Mouse (Mus musculus) small intestine, adult 2 months (tissue): ENCODE results near the gene Slc4a3. TPM values are rescaled to one million over a fixed set of nuclear protein-coding genes. Genes with fewer than 3 reads are reported as not detected.

Source experiments
- H3K27ac ChIP-seq: fragments of 200-500 bp; 2 replicates; pipeline ENCODE4 v1.5.1; 2012; ENCODE audit warnings: low read depth, low read length, control low read depth, inconsistent platforms; ENCODE audit not compliant: insufficient read depth
- H3K27me3 ChIP-seq: fragments of 200-500 bp; 2 replicates; pipeline ENCODE4 v1.6.1; 2012; ENCODE audit warnings: mild to moderate bottlenecking, moderate library complexity, low read length, inconsistent platforms; ENCODE audit not compliant: control insufficient read depth, insufficient read depth
- H3K36me3 ChIP-seq: fragments of 200-500 bp; 2 replicates; pipeline ENCODE4 v1.6.1; 2012; ENCODE audit warnings: mild to moderate bottlenecking, low read length, control low read depth, inconsistent platforms; ENCODE audit not compliant: control insufficient read depth, insufficient read depth
- H3K4me1 ChIP-seq: fragments of 200-500 bp; 2 replicates; pipeline ENCODE4 v1.6.1; 2012; ENCODE audit warnings: low read length, inconsistent platforms, mixed read lengths; ENCODE audit not compliant: control insufficient read depth, insufficient read depth, insufficient read length
- H3K4me3 ChIP-seq: fragments of 200-500 bp; 2 replicates; pipeline ENCODE4 v1.5.1; 2012; ENCODE audit warnings: low read depth, mild to moderate bottlenecking, control low read depth, inconsistent platforms, low read length, moderate library complexity
- CTCF ChIP-seq: fragments of 200-500 bp; IDR thresholded peaks from 2 replicates; pipeline ENCODE4 v1.5.1; 2012; ENCODE audit warnings: low read depth, mild to moderate bottlenecking, control low read depth, inconsistent platforms, low read length, moderate library complexity, mixed read lengths; ENCODE audit not compliant: insufficient replicate concordance, insufficient read length; ENCODE audit errors: extremely low read depth
- POLR2A ChIP-seq: fragments of 200-500 bp; IDR thresholded peaks from 2 replicates; pipeline ENCODE4 v1.6.1; 2012; ENCODE audit warnings: low read depth, mild to moderate bottlenecking, control low read depth, inconsistent platforms, low read length, moderate library complexity
- WGBS: fragments of 180-500 bp; shearing (Covaris S2); methylation state at CpG from one replicate; pipeline ENCODE4 v1.1.7; 2018; 5-methylcytosine and 5-hydroxymethylcytosine counted together
- polyA plus RNA-seq: library from polyadenylated mRNA; depleted of rRNA; stranded (reverse); fragments of >200 nt; gene quantifications from 2 replicates; pipeline ENCODE4 v1.2.3, GENCODE M21; 2012

The Slc4a3 gene
- polyA plus RNA-seq, 1 experiment, result 4.5 TPM

GRCm38 (mm10) chr1:75561221-75561897 is 15.3 kb downstream of the Slc4a3 start:
- Histone ChIP-seq H3K36me3 (no peaks in the 10 kb centered on the region), H3K27ac (no peak overlapping the region), H3K4me3 (no peak overlapping the region), H3K27me3 (no peaks in the 10 kb centered on the region), H3K4me1 (no peaks in the 10 kb centered on the region)
- TF ChIP-seq POLR2A (no peak), CTCF (no peak)
- 37% methylated on average over 4 of the region's 4 CpGs for WGBS

GRCm38 (mm10) chr1:75561898-75562238 is 15.8 kb downstream of the Slc4a3 start:
- H3K4me3 ChIP-seq, result no peak overlapping the region
- H3K4me1 ChIP-seq, result no peaks in the 10 kb centered on the region
- no peaks in the 10 kb centered on the region for H3K36me3 ChIP-seq
- H3K27ac ChIP-seq, result no peak overlapping the region
- 49% methylated on average over 1 of the region's 1 CpGs for WGBS
- TF ChIP-seq CTCF, result no peak
- no peak for TF ChIP-seq POLR2A
- H3K27me3 ChIP-seq, result no peaks in the 10 kb centered on the region

GRCm38 (mm10) chr1:75564102-75564501 is 18.0 kb downstream of the Slc4a3 start:
- no peaks in the 10 kb centered on the region for H3K4me1 ChIP-seq
- 87% methylated on average over 2 of the region's 2 CpGs for WGBS
- no peak overlapping the region for H3K4me3 ChIP-seq
- TF ChIP-seq CTCF (no peak), POLR2A (no peak)
- H3K36me3 ChIP-seq, result no peaks in the 10 kb centered on the region
- H3K27me3 ChIP-seq, result no peaks in the 10 kb centered on the region
- H3K27ac ChIP-seq, result no peak overlapping the region

- no peaks in the 10 kb centered on the region for H3K4me1 ChIP-seq
- TF ChIP-seq CTCF (no peak), POLR2A (no peak)
- WGBS, result 31% methylated on average over 5 of the region's 5 CpGs
- no peak overlapping the region for H3K27ac ChIP-seq
- no peaks in the 10 kb centered on the region for H3K27me3 ChIP-seq
- no peaks in the 10 kb centered on the region for H3K36me3 ChIP-seq
- no peak overlapping the region for H3K4me3 ChIP-seq
These were observed 18.9 kb downstream of the Slc4a3 start for GRCm38 (mm10) chr1:75564916-75565315.

- no peaks in the 10 kb centered on the region for H3K27me3 ChIP-seq
- H3K4me3 ChIP-seq, result no peak overlapping the region
- H3K27ac ChIP-seq, result no peak overlapping the region
- H3K36me3 ChIP-seq, result no peaks in the 10 kb centered on the region
- 63% methylated on average over 9 of the region's 9 CpGs for WGBS
- H3K4me1 ChIP-seq, result no peaks in the 10 kb centered on the region
- TF ChIP-seq CTCF (no peak), POLR2A (no peak)
These were observed 19.6 kb downstream of the Slc4a3 start for GRCm38 (mm10) chr1:75565616-75566015.

GRCm38 (mm10) chr1:75570403-75570802 is 24.3 kb downstream of the Slc4a3 start:
- H3K36me3 ChIP-seq, result no peaks in the 10 kb centered on the region
- no peak overlapping the region for H3K27ac ChIP-seq
- no peak for TF ChIP-seq CTCF
- no peak for TF ChIP-seq POLR2A
- WGBS, result 60% methylated on average over 6 of the region's 6 CpGs
- H3K4me1 ChIP-seq, result no peaks in the 10 kb centered on the region
- H3K4me3 ChIP-seq, result no peak overlapping the region
- H3K27me3 ChIP-seq, result no peaks in the 10 kb centered on the region

GRCm38 (mm10) chr1:75572776-75573175 is 26.7 kb downstream of the Slc4a3 start:
- Histone ChIP-seq H3K27me3 (no peaks in the 10 kb centered on the region), H3K4me1 (no peaks in the 10 kb centered on the region), H3K36me3 (no peaks in the 10 kb centered on the region), H3K4me3 (no peak overlapping the region), H3K27ac (no peak overlapping the region)
- 75% methylated on average over 6 of the region's 6 CpGs for WGBS
- no peak for TF ChIP-seq CTCF
- no peak for TF ChIP-seq POLR2A
